Mouse (Mus musculus): ENCODE measurements around the gene Ccdc167.

- no peak for TF ChIP-seq TAL1 (IDR thresholded peaks at IDR 0.05; ENCODE audit: low read length)
- TF ChIP-seq GATA1 (IDR thresholded peaks at IDR 0.05; ENCODE audit: low read length): no peak
These were observed 8.3 kb upstream of the Ccdc167 start for GRCm38 (mm10) chr17:29725027-29725620.

All from erythroblast, embryonic 14.5 days (primary cell).